Mouse (Mus musculus) stomach, embryonic 14.5 days (tissue): Measurements from ENCODE around the gene Gse1. TPM values are rescaled to one million over a fixed set of nuclear protein-coding genes. Genes with fewer than 3 reads are reported as not detected.

Experiments
- ATAC-seq: fragments of 200-750 bp; cut with Nextera tagmentation; 2 replicates; pipeline ENCODE4 v1.8.0; 2017; ENCODE audit warnings: low read depth, moderate TSS enrichment; ENCODE audit not compliant: insufficient number of reproducible peaks, insufficient read depth, low FRiP score
- H3K27ac ChIP-seq: fragments of 300-500 bp; sonication (generic); 2 replicates; pipeline ENCODE4 v1.5.1; 2014; ENCODE audit warnings: mild to moderate bottlenecking, low read length, moderate library complexity, mixed read lengths
- H3K27me3 ChIP-seq: fragments of 300-500 bp; sonication (generic); 2 replicates; pipeline ENCODE4 v1.6.1; 2014; ENCODE audit warnings: low read length, control low read depth, mixed read lengths; ENCODE audit not compliant: control insufficient read depth, insufficient read depth
- H3K36me3 ChIP-seq: fragments of 300-500 bp; sonication (generic); 2 replicates; pipeline ENCODE4 v1.6.1; 2014; ENCODE audit warnings: mild to moderate bottlenecking, control low read depth, low read length, moderate library complexity, mixed read lengths; ENCODE audit not compliant: control insufficient read depth, insufficient read depth
- H3K4me1 ChIP-seq: fragments of 300-500 bp; sonication (generic); 2 replicates; pipeline ENCODE4 v1.6.1; 2014; ENCODE audit warnings: low read length, control low read depth, mixed read lengths; ENCODE audit not compliant: control insufficient read depth, insufficient read depth
- H3K4me2 ChIP-seq: fragments of 300-500 bp; sonication (generic); replicated peaks from 2 replicates; pipeline ENCODE4 v1.6.1; 2014; ENCODE audit warnings: low read depth, low read length, control low read depth
- H3K4me3 ChIP-seq: fragments of 300-500 bp; sonication (generic); 2 replicates; pipeline ENCODE4 v1.5.1; 2014; ENCODE audit warnings: low read depth, low read length, control low read depth
- H3K9ac ChIP-seq: fragments of 300-500 bp; sonication (generic); replicated peaks from 2 replicates; pipeline ENCODE4 v1.6.1; 2014; ENCODE audit warnings: low read depth, mild to moderate bottlenecking, control low read depth, low read length, moderate library complexity, mixed read lengths
- H3K9me3 ChIP-seq: fragments of 300-500 bp; sonication (generic); 2 replicates; pipeline ENCODE4 v1.6.1; 2016; ENCODE audit warnings: low read depth, low read length, control low read depth; ENCODE audit not compliant: control insufficient read depth
- WGBS: fragments of 180-500 bp; shearing (Covaris S2); extraction: QIAGEN DNeasy Blood & Tissue Kit; methylation state at CpG from one replicate; pipeline ENCODE4 v1.1.7; 2014; 5-methylcytosine and 5-hydroxymethylcytosine counted together
- polyA plus RNA-seq: library from polyadenylated mRNA; unstranded; fragments of >200 nt; fragmentation: Nextera tagmentation; extraction: Ambion mirVana; gene quantifications from 2 replicates; pipeline ENCODE4 v1.2.1, GENCODE M21; 2014

Gene Gse1
- polyA plus RNA-seq, 1 experiment from 2014 or later = 11.1 TPM

- no peaks in the 10 kb centered on the region for H3K27me3 ChIP-seq
- 76% methylated on average over 10 of the region's 10 CpGs for WGBS
- no peak for ATAC-seq
Observed at GRCm38 (mm10) chr8:120341124-120341523, 112.9 kb downstream of the Gse1 start.

GRCm38 (mm10) chr8:120342847-120343548 lies 114.7 kb downstream of the Gse1 start:
- Histone ChIP-seq H3K4me1 (peaks cover 2% of the 10 kb centered on the region; the same call in 1 of the 2 replicates), H3K4me2 (no peak overlapping the region), H3K9me3 (no peaks in the 10 kb centered on the region), H3K36me3 (no peaks in the 10 kb centered on the region), H3K9ac (no peak overlapping the region), H3K4me3 (no peak overlapping the region), H3K27me3 (no peaks in the 10 kb centered on the region), H3K27ac (no peak overlapping the region)
- ATAC-seq = no peak
- WGBS = 76% methylated on average over 7 of the region's 7 CpGs

More at GRCm38 (mm10) chr8:120341124-120341523, 112.9 kb downstream of the Gse1 start:
- Histone ChIP-seq H3K4me1 (peaks cover 2% of the 10 kb centered on the region; the same call in 1 of the 2 replicates), H3K27ac (no peak overlapping the region), H3K9ac (no peak overlapping the region), H3K4me2 (no peak overlapping the region), H3K4me3 (no peak overlapping the region), H3K9me3 (no peaks in the 10 kb centered on the region), H3K36me3 (no peaks in the 10 kb centered on the region)

GRCm38 (mm10) chr8:120343582-120343981 lies 115.3 kb downstream of the Gse1 start:
- WGBS = 82% methylated on average over 12 of the region's 12 CpGs

GRCm38 (mm10) chr8:120344166-120344565 lies 115.9 kb downstream of the Gse1 start:
- no peaks in the 10 kb centered on the region for H3K9me3 ChIP-seq
- no peak; the same call in 1 of the 2 replicates for ATAC-seq
- H3K4me1 ChIP-seq = peaks cover 2% of the 10 kb centered on the region; the same call in 1 of the 2 replicates
- H3K27me3 ChIP-seq = no peaks in the 10 kb centered on the region
- no peak overlapping the region for H3K27ac ChIP-seq
- no peak overlapping the region for H3K4me2 ChIP-seq
- no peak overlapping the region for H3K4me3 ChIP-seq
- H3K9ac ChIP-seq = no peak overlapping the region
- H3K36me3 ChIP-seq = no peaks in the 10 kb centered on the region
- WGBS = 48% methylated on average over 4 of the region's 4 CpGs

More at GRCm38 (mm10) chr8:120343582-120343981, 115.3 kb downstream of the Gse1 start:
- ATAC-seq = no peak
- Histone ChIP-seq H3K9me3 (no peaks in the 10 kb centered on the region), H3K36me3 (no peaks in the 10 kb centered on the region), H3K4me3 (no peak overlapping the region), H3K27ac (no peak overlapping the region), H3K9ac (no peak overlapping the region), H3K4me2 (no peak overlapping the region), H3K27me3 (no peaks in the 10 kb centered on the region), H3K4me1 (peaks cover 2% of the 10 kb centered on the region; the same call in 1 of the 2 replicates)

GRCm38 (mm10) chr8:120344583-120344982 lies 116.3 kb downstream of the Gse1 start:
- no peak overlapping the region for H3K27ac ChIP-seq
- WGBS = 52% methylated on average over 13 of the region's 13 CpGs
- no peak overlapping the region for H3K9ac ChIP-seq
- no peak overlapping the region for H3K4me2 ChIP-seq
- H3K36me3 ChIP-seq = no peaks in the 10 kb centered on the region
- no peak overlapping the region for H3K4me3 ChIP-seq
- H3K4me1 ChIP-seq = peaks cover 2% of the 10 kb centered on the region; the same call in 1 of the 2 replicates
- ATAC-seq = no peak
- H3K27me3 ChIP-seq = no peaks in the 10 kb centered on the region
- H3K9me3 ChIP-seq = no peaks in the 10 kb centered on the region

GRCm38 (mm10) chr8:120347734-120348341 lies 119.6 kb downstream of the Gse1 start:
- H3K9me3 ChIP-seq = no peaks in the 10 kb centered on the region
- no peak overlapping the region for H3K27ac ChIP-seq
- no peak overlapping the region for H3K4me2 ChIP-seq
- WGBS = 84% methylated on average over 21 of the region's 21 CpGs
- no peaks in the 10 kb centered on the region for H3K27me3 ChIP-seq
- ATAC-seq = no peak
- H3K4me1 ChIP-seq = peaks cover 13% of the 10 kb centered on the region; the same call in 1 of the 2 replicates
- H3K36me3 ChIP-seq = no peaks in the 10 kb centered on the region
- no peak overlapping the region for H3K9ac ChIP-seq
- H3K4me3 ChIP-seq = no peak overlapping the region

GRCm38 (mm10) chr8:120348922-120349321 lies 120.7 kb downstream of the Gse1 start:
- 45% methylated on average over 11 of the region's 11 CpGs for WGBS
- ATAC-seq = no peak

GRCm38 (mm10) chr8:120351332-120352071 lies 123.2 kb downstream of the Gse1 start:
- H3K36me3 ChIP-seq = no peaks in the 10 kb centered on the region
- 63% methylated on average over 7 of the region's 7 CpGs for WGBS
- no peak for ATAC-seq
- H3K4me1 ChIP-seq = peaks cover 11% of the 10 kb centered on the region; the same call in 1 of the 2 replicates
- no peaks in the 10 kb centered on the region for H3K9me3 ChIP-seq
- H3K9ac ChIP-seq = no peak overlapping the region
- no peak overlapping the region for H3K4me3 ChIP-seq
- H3K27ac ChIP-seq = no peak overlapping the region
- H3K27me3 ChIP-seq = no peaks in the 10 kb centered on the region
- H3K4me2 ChIP-seq = no peak overlapping the region

More at GRCm38 (mm10) chr8:120348922-120349321, 120.7 kb downstream of the Gse1 start:
- Histone ChIP-seq H3K4me1 (peaks cover 11% of the 10 kb centered on the region; the same call in 1 of the 2 replicates), H3K4me3 (no peak overlapping the region), H3K27ac (no peak overlapping the region), H3K9ac (no peak overlapping the region), H3K9me3 (no peaks in the 10 kb centered on the region), H3K27me3 (no peaks in the 10 kb centered on the region), H3K4me2 (no peak overlapping the region), H3K36me3 (no peaks in the 10 kb centered on the region)
